Mouse (Mus musculus) small intestine, adult 2 months (tissue): ENCODE data around the gene Clec4n. TPM values are rescaled to one million over a fixed set of nuclear protein-coding genes. Genes with fewer than 3 reads are reported as not detected.
"Not testable (repeated sequence)": the region's sequence is repeated elsewhere in the genome, so short reads cannot be mapped to it uniquely, and the experiment has no call there.

ENCODE experiments used
- H3K27ac ChIP-seq: fragments of 200-500 bp; 2 replicates; pipeline ENCODE4 v1.5.1; 2012; ENCODE audit warnings: low read depth, low read length, control low read depth, inconsistent platforms; ENCODE audit not compliant: insufficient read depth
- H3K27me3 ChIP-seq: fragments of 200-500 bp; 2 replicates; pipeline ENCODE4 v1.6.1; 2012; ENCODE audit warnings: mild to moderate bottlenecking, moderate library complexity, low read length, inconsistent platforms; ENCODE audit not compliant: control insufficient read depth, insufficient read depth
- H3K36me3 ChIP-seq: fragments of 200-500 bp; 2 replicates; pipeline ENCODE4 v1.6.1; 2012; ENCODE audit warnings: mild to moderate bottlenecking, low read length, control low read depth, inconsistent platforms; ENCODE audit not compliant: control insufficient read depth, insufficient read depth
- H3K4me1 ChIP-seq: fragments of 200-500 bp; 2 replicates; pipeline ENCODE4 v1.6.1; 2012; ENCODE audit warnings: low read length, inconsistent platforms, mixed read lengths; ENCODE audit not compliant: control insufficient read depth, insufficient read depth, insufficient read length
- H3K4me3 ChIP-seq: fragments of 200-500 bp; 2 replicates; pipeline ENCODE4 v1.5.1; 2012; ENCODE audit warnings: low read depth, mild to moderate bottlenecking, control low read depth, inconsistent platforms, low read length, moderate library complexity
- CTCF ChIP-seq: fragments of 200-500 bp; IDR thresholded peaks from 2 replicates; pipeline ENCODE4 v1.5.1; 2012; ENCODE audit warnings: low read depth, mild to moderate bottlenecking, control low read depth, inconsistent platforms, low read length, moderate library complexity, mixed read lengths; ENCODE audit not compliant: insufficient replicate concordance, insufficient read length; ENCODE audit errors: extremely low read depth
- POLR2A ChIP-seq: fragments of 200-500 bp; IDR thresholded peaks from 2 replicates; pipeline ENCODE4 v1.6.1; 2012; ENCODE audit warnings: low read depth, mild to moderate bottlenecking, control low read depth, inconsistent platforms, low read length, moderate library complexity
- WGBS: fragments of 180-500 bp; shearing (Covaris S2); methylation state at CpG from one replicate; pipeline ENCODE4 v1.1.7; 2018; 5-methylcytosine and 5-hydroxymethylcytosine counted together
- polyA plus RNA-seq: library from polyadenylated mRNA; depleted of rRNA; stranded (reverse); fragments of >200 nt; gene quantifications from 2 replicates; pipeline ENCODE4 v1.2.3, GENCODE M21; 2012

The Clec4n gene
- polyA plus RNA-seq, 1 experiment = 0.75 TPM

DNA sequence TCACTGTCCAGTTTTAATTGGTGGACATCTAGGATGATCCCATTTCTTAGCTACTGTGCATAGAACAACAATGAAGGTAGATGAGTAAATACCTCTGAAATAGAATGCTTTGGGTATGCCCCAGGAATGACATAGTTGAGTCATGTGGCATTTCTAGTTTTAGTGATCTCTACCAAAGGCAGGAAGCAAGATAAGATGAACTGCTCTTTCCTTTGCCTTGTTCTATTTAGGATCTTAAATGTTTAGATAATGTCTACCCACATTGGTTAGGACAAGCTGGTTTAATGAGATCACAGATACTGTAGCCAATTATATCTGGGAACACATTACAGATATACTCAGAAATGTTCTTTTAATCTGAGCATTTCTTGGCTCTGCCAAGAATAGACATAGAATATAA is 7.9 kb downstream of the Clec4n start:
- no peak overlapping the region for H3K4me3 ChIP-seq
- no peak for TF ChIP-seq CTCF
- no peak for TF ChIP-seq POLR2A
- H3K27ac ChIP-seq = no peak overlapping the region
- H3K36me3 ChIP-seq = no peaks in the 10 kb centered on the region
- no peaks in the 10 kb centered on the region for H3K4me1 ChIP-seq
- H3K27me3 ChIP-seq = no peaks in the 10 kb centered on the region

DNA sequence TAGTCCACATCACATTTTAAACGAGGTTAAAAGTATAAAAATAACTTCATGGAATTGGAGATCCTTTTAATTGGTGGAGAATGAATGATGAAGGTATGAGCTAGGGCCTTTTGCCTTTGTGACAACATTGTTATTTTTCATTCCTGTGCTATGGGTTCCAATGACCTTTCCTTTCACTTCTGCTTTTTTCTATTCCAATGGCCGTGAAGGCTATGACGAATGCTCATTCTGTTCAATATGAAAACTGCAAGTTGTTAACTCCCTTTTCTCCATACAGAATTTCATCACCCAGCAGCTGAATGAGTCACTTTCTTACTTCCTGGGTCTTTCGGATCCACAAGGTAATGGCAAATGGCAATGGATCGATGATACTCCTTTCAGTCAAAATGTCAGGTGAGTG is 14.6 kb downstream of the Clec4n start:
- TF ChIP-seq CTCF = no peak
- no peak for TF ChIP-seq POLR2A
- WGBS = 77% methylated on average over 5 of the region's 5 CpGs
- no peaks in the 10 kb centered on the region for H3K36me3 ChIP-seq
- no peak overlapping the region for H3K4me3 ChIP-seq
- H3K27me3 ChIP-seq = no peaks in the 10 kb centered on the region
- no peak overlapping the region for H3K27ac ChIP-seq
- no peaks in the 10 kb centered on the region for H3K4me1 ChIP-seq

DNA sequence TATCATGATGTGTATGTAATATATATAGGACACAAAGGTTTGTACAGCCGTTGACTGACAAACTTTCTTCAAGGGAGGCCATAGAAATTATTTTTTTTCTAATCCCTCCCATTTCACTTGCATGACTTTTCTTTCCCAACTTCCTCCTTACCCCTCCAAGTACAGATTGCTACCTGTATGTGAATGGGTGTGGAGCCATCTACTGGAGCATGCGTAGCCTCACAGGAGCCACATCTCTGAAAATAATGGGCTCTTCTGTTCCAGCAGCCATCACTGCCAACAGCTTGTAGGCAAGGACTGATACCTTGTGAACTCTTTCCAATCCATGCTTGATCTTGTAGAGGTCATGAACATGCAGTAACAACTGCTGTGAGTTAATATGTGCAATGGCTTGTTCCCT is 19.2 kb downstream of the Clec4n start:
- 72% methylated on average over 2 of the region's 2 CpGs for WGBS

DNA sequence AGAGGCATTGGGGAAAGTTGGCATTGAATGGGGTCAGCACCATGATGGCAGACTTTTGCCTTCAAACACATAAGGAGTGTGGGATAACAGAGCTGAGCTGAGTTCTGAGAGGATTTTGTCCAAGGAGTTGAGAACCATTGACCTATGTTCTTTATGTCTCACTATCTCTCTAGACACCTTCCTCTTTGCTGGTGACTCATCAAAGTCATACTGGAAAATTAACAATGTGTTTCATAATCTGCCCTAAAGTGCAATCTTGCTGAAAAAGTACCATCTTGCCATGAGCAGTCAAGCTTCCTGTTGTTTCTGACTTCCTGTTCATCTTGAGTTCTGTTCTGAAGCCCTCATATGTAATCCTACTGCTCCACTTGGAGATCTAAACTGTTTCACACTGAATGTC is 23.1 kb downstream of the Clec4n start:
- H3K27me3 ChIP-seq = no peaks in the 10 kb centered on the region
- TF ChIP-seq POLR2A (no peak), CTCF (no peak)
- no peaks in the 10 kb centered on the region for H3K4me1 ChIP-seq
- H3K27ac ChIP-seq = no peak overlapping the region
- no peak overlapping the region for H3K4me3 ChIP-seq
- no peaks in the 10 kb centered on the region for H3K36me3 ChIP-seq

More for the DNA sequence above, 19.2 kb downstream of the Clec4n start:
- H3K27me3 ChIP-seq, H3K4me1 ChIP-seq, H3K27ac ChIP-seq, H3K4me3 ChIP-seq, H3K36me3 ChIP-seq: not testable (repeated sequence)

DNA sequence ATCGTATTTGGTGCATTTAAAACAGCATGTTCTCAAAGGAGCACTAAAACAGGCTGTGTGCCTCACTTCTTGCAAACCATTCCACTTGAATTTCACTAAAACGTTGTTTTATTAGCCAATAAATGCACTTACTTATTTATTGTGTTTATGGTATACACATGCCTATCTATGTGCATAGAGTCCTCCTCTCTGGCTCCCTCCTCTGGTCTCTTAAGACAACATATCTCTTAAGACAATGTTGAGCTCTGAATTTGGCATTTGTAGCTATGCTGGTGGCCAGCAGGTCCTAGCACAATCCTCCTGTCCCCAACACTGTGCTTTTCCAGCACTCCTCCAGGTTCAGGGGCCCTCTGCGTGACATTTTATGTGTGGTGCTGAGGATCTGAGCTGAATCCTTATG is 29.3 kb downstream of the Clec4n start:
- Histone ChIP-seq H3K4me3 (no peak overlapping the region), H3K36me3 (no peaks in the 10 kb centered on the region), H3K27me3 (no peaks in the 10 kb centered on the region), H3K27ac (no peak overlapping the region), H3K4me1 (no peaks in the 10 kb centered on the region)
- no peak for TF ChIP-seq POLR2A
- TF ChIP-seq CTCF = no peak
- 64% methylated on average over 3 of the region's 3 CpGs for WGBS

DNA sequence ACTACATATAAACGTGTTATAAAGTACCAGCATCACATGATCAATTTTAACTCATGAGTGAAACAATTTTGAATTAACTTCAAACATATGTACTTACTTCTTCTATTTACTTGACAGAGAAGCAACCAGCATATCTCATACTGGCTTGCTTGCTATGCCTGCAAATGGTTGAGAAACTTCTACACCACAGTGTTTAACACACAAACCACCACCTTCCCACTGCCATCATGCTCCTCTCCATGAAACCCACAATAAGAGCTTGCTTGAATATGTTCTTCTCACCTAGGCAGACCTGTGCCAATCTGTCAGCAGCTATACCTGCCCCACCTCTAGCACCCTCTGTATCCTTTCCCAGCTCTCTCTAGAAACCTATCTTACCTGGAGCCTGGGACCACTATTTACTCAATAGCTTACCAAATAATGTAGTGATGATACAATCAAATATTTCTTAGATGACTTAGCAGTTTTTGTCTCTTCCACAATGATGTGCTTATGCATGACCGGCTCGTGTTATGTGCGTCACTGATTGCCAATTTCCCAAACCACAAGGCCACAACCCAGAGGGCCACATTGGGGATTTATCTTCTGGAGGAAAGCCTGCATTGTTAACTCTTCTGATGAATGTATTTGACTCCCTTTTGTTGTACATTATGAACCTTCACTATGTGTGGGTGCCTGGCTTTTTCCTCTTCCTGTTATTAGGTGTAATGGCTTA is 30.4 kb downstream of the Clec4n start:
- 70% methylated on average over 4 of the region's 4 CpGs for WGBS
- no peak overlapping the region for H3K27ac ChIP-seq
- TF ChIP-seq POLR2A (no peak), CTCF (no peak)
- no peaks in the 10 kb centered on the region for H3K4me1 ChIP-seq
- H3K36me3 ChIP-seq = no peaks in the 10 kb centered on the region
- no peak overlapping the region for H3K4me3 ChIP-seq
- H3K27me3 ChIP-seq = no peaks in the 10 kb centered on the region

DNA sequence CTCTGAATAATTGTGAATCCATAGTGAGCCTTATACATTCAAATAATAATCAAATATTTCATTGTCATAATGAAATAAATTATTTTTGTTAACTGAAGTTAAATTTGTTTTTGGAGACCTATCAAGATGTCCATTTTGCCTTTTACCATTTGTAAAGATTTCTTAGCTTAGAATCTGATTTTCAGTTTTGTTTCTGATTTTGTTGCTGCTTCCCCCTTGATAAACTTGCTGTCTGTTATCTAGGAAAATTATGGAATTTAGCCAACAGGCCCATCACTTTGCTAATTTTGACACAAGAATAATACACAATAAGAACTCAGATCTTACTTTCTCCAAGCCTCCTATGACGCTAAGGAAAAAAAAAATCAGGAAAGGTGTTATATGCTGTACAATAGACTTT is 31.2 kb downstream of the Clec4n start:
- no peaks in the 10 kb centered on the region for H3K4me1 ChIP-seq
- H3K27me3 ChIP-seq = no peaks in the 10 kb centered on the region
- TF ChIP-seq POLR2A (no peak), CTCF (no peak)
- no peak overlapping the region for H3K4me3 ChIP-seq
- no peak overlapping the region for H3K27ac ChIP-seq
- 93% methylated on average over 1 of the region's 1 CpGs for WGBS
- no peaks in the 10 kb centered on the region for H3K36me3 ChIP-seq

DNA sequence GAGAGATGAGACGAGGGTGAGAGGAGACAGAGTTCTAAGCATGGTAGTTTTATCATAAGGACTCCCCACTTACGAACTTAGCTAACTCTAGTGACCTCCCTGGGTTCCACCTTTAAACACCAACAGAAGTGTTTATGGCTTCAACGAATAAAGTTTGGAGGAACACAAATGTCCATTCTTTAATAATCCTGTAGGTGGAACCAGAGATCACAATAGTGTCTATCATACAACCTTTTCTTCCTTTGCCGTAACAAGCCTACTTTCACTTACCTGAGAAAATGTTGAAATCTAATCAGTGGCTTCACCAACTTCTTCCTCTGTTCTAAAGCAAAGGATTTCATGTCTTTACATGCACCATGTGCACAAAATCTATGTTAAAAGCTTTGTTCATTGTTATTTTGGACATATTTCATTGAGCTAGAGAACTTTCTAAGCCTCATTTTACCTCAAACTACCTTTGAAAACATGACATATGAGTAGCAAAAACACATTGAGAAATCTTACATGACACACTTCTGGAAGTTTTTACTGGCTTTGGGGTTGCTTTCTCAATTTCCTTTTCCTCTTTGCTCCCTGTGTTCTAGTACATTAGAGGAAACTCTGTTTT is 32.0 kb downstream of the Clec4n start, which contains the start of gene Clec4d:
Clec4d (plus strand) TSS at position 557 of the 607 bp plus-strand sequence.
- no peak within 1 kb of the TSS for H3K27ac ChIP-seq
- WGBS = 46% methylated on average over 4 of the region's 4 CpGs
- TF ChIP-seq POLR2A (no peak), CTCF (no peak)
- H3K36me3 ChIP-seq = no peaks in the 10 kb centered on the region
- H3K4me3 ChIP-seq = no peak within 1 kb of the TSS
- H3K4me1 ChIP-seq = no peaks in the 10 kb centered on the region
- H3K27me3 ChIP-seq = no peaks in the 10 kb centered on the region
